Mouse (Mus musculus) embryo, embryonic 10.5 days (tissue): Measurements from ENCODE around the gene Vmn1r225.
"Not testable (repeated sequence)": the region's sequence is repeated elsewhere in the genome, so short reads cannot be mapped to it uniquely, and the experiment has no call there.

Experiments
- DNase-seq: peaks from one replicate; pipeline ENCODE4 v3.0.0-alpha.2; 2015; ENCODE audit warnings: low spot score

Vmn1r225 gene

GRCm38 (mm10) chr17:20497858-20498257, at the start of gene Vmn1r225:
Gene Vmn1r225 (plus strand): TSS chr17:20498158.
- DNase-seq = no peak

GRCm38 (mm10) chr17:20473311-20473710, 24.6 kb upstream of the Vmn1r225 start:
- peak; percentile 65 for DNase-seq

- no peak for DNase-seq
Observed at GRCm38 (mm10) chr17:20481231-20481630, 16.7 kb upstream of the Vmn1r225 start, which contains the start of gene Vmn2r108. Gene Vmn2r108 (minus strand): TSS chr17:20481331.

GRCm38 (mm10) chr17:20508247-20508646, 10.3 kb downstream of the Vmn1r225 start:
- DNase-seq = not testable (repeated sequence)
